Mouse (Mus musculus): Measurements from ENCODE around the gene Pdik1l.

Pdik1l gene

DNA sequence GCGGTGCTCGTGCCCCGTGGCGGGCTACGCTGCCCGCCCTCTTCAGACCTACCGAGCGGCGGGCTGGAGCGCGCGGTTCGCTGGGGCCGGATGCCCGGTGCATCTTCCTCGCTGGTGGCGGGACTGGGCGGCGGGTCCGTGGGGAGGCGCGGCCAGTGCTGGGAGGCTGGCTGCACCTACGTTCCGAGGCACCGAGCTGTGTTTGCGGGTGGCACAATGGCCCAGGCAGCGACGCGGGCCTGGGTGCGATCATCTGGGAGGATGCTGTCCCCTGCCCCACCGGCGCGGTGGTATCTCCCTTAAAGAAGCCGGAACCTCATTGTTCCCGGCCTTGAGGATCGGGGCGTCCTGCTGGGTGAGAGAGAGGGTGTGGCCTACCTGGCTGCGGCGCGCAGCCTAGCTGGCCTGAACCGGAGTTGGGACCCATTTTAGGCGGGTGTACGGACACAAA, at the start of gene Pdik1l:
Gene Pdik1l (minus strand): TSS at position 321 of the 451 bp plus-strand sequence.
- peak; percentile 83 for DNase-seq (ENCODE audit: low spot score)

DNA sequence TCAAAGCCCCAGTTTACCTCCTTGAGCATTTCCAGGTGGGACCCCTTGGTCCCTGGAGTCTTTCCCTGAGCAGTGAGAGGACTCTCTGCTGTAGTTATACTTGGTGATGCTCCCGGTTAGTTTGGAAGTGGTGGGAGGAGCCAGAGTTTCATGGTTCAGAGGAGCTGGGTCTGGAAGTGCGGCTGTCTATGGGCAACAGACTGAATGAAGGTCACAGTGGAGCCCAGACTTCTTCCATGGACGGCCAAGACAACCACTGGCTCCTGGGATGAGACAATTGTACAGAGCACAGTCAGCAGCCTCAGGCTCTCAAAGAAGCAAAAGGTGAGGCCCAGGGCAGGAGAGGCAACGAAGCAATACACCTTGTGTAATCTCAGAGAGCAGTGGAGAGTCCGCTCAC, 42.6 kb upstream of the Pdik1l start:
- DNase-seq (ENCODE audit: low spot score): no peak

DNA sequence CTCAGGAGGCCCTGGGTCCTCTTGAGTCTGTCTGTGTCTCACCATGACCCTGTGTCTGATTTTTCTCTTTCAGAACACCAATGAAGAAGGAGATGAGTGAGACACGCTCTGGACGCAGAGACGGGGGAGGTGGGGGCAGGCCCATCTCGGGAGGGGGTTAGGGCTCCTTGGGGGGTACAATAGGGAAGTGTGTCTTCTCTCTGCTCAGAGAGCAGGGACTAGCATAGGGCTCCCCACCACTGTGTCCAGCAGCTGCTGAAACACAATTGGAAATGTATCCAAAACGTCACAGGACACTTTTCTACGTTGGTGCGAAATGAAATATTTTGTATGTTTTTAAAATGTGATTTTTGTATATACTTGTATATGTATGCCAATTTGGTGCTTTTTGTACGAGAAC, 41.1 kb upstream of the Pdik1l start:
- no peak for DNase-seq (ENCODE audit: low spot score)

DNA sequence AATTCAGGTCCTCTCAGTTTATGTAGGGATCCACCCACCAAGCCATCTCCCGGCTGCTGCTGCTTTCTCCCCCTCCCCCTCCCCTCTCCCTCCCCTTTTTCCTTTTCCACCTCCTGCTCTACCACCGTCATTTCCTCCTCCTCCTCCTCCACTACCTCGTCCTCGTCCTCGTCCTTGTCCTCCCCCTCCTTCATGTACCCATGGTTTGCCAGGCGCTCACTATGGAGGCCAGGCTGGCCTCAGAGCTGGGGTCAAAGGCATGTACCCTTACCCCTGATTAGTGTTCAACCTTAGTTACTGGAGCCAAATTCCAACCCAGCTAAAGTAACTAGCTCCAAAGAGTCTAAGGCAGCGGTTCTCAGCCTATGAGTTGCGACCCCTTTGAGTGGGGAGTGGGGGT, 40.5 kb upstream of the Pdik1l start:
- no peak for DNase-seq (ENCODE audit: low spot score)

GRCm38 (mm10) chr4:134326859-134327530, 39.3 kb upstream of the Pdik1l start:
- DNase-seq (ENCODE audit: low spot score): no peak

DNA sequence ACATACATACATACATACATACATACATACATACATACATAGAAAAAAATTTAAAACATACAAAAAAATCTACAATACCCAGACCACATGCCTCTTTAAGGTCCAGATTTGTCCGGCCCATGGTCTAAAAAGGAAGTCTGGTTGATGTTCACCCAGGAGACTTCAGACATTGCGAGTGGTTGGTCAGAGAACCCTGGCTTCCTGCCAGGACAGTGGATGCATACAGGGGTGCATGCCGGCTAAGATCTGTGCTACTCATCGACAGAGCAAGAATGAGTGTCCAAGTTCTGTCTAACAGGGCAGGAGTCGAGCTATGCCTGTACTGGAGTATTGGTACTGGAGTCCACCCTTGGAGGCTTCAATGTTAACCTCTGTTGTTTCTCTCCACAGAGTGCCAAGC, 37.0 kb upstream of the Pdik1l start:
- no peak for DNase-seq (ENCODE audit: low spot score)

GRCm38 (mm10) chr4:134321524-134321923, 33.8 kb upstream of the Pdik1l start:
- DNase-seq (ENCODE audit: low spot score): no peak

DNA sequence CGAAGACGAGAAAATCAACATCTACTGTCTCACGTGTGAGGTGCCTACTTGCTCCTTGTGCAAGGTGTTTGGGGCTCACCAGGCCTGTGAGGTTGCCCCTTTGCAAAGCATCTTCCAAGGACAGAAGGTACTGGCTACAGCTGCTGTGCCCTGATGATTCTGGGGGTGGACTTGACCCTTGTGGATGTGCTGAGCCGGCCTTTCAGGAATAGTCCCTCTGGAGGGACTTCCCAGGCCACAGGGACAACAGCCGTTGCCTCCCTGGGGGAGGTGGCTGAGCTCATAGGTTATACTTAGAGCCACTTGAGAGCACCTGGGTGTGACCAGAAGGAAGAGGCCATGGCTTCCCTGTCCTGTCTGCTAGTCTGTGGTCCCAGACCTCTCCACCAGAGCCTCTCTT, 32.0 kb upstream of the Pdik1l start:
- DNase-seq (ENCODE audit: low spot score): no peak

DNA sequence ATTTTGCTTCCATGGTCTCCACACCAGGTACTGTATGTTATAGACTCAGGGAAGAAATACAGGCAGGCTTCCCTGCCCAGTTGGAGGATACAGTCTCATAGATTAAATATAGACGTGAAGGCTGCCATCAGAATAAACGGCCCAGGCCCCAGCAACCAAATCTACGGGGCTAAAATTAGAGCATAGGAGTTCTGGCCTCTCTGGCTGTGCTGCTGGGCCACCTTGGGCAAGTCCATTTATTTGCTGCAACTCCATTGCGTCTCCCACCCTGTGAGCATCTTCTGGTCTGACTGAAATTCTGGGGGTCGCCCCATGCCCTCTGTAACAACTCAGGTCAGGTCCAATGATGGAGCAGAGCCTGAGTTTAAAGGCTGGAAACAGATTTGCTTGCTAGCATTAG, 31.4 kb upstream of the Pdik1l start:
- DNase-seq (ENCODE audit: low spot score): no peak

DNA sequence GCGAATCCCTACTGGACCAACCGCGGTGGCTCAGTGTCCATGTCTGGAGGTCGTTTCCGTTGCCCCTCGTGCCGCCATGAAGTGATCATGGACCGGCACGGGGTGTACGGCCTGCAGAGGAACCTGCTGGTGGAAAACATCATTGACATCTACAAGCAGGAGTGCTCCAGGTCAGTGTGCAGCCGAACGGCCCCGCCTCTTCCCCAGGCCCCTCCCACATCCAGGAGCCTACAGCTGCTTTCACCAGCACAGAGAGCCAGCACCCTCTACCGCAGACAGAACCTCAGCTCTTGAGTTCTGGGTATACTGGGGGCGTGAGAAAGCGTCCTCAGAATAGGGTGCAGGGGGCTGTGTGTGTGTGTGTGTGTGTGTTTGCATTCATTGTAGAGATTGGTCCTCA, 28.7 kb upstream of the Pdik1l start:
- DNase-seq (ENCODE audit: low spot score): no peak

GRCm38 (mm10) chr4:134315470-134315869, 27.8 kb upstream of the Pdik1l start:
- DNase-seq (ENCODE audit: low spot score): no peak

GRCm38 (mm10) chr4:134314876-134315275, 27.2 kb upstream of the Pdik1l start, which contains the start of gene Trim63:
TSS of gene Trim63 (plus strand) at chr4:134315120.
- DNase-seq (ENCODE audit: low spot score): no peak

GRCm38 (mm10) chr4:134314081-134314655, 26.5 kb upstream of the Pdik1l start:
- no peak for DNase-seq (ENCODE audit: low spot score)

- no peak for DNase-seq (ENCODE audit: low spot score)
Observed at GRCm38 (mm10) chr4:134312901-134313300, 25.2 kb upstream of the Pdik1l start.

DNA sequence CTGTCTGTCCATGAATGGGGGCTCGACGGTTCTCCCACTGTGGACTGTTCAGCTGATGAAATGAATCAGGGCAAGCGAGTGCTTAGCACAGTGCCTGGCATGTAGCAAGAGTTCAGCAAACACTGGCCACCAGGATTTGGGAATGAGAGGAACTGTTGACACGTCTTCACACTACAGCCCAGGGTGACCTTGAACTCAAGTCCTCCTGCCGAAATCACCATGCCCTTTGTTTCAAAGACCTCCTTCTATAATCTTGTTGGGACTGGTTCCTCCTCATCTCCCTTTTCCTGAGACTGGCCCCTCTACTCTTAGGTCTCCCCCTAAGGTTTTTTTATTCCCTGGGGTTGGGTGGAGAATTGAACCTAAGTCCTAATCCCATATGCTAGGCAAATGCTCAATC, 24.6 kb upstream of the Pdik1l start:
- no peak for DNase-seq (ENCODE audit: low spot score)

DNA sequence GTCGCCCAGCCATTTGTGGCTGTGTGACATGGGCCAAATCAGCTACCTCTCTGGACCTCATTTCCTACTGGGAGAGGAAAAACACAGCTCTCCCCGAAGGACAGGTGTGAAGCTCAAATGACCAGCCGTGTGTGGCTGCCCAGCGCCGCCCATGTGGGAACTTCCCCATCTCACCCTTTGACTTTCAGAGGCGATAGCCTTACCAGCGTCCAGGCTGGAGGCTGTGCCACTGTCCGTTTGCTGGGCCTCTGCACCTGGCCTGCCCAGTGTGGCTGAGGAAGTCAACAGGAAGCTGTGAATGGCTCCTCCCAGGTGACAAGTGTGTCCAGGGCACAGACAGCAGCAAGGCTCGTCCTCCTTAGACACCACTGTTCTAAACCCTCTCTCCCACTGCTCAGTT, 24.1 kb upstream of the Pdik1l start:
- no peak for DNase-seq (ENCODE audit: low spot score)

DNA sequence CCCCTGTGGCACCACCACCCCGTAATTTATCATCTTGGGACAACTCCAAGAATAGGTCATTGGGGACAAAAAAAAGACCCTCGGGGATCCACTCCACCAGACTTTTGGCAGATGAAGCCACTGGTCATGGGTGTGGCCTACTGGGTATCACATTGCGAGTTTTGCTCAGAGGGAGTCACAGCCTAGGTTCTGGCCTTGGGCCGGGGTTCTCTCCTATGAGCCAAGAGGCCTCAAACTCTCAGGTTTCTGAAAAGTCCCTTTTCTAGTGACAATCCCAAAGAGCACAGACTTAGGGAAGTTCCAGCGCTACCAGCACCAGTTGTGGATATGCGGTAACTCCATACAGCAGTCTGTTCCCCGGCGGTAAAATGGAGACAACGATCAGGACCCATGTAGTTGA, 23.0 kb upstream of the Pdik1l start:
- DNase-seq (ENCODE audit: low spot score): no peak

DNA sequence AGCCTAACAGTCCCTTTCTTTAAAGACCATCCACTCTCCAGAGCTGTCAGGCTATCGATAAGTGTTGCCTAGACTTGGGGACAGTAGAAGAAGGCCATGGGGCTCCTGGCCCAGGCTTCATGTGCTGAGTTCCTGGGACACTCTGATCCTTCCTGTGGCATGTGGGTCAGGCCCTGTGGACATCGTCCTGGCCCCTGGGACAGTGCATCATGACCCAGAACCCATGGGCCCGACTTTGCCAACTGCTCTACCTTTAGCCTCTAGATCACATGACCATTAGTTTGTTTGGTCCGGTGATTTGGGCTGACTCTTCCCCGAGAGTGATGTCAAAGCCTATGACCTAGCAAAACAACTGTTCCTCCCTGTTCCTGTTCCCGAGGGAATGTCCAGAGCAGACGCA, 22.4 kb upstream of the Pdik1l start:
- DNase-seq (ENCODE audit: low spot score): no peak

DNA sequence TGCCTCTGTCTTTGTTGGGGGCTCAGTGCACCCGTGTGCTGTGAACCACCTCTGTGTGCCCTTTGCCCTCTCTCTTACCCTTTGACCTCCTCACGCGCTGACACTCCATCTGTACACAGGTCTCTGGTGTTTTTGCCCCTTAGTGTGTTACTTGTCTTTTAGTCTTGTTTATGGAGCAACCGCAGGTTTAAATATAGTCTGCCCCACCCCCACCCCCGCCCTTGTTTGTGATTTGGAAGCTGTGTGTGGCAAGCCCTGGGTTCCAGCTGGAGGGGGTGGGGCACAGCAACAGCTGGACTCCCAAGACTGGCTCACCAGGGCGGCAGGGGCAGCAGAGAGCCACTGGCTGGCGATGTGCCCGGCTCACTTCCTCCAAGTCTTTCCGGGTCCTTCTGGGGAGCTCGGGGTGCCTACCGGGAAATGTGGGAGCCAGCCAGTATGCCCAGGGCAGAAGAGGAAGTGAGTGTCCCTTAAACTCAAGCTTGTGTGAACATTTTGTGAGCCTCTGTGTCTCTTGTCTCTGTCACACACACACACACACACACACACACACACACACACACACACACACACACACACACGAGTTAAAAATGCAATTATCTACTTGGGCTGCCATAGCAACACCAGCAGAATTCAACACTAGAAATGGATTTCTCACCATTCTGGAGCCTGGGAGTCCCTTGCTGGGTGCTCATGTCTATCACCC, 19.8 kb upstream of the Pdik1l start:
- DNase-seq (ENCODE audit: low spot score): peak; percentile 45

DNA sequence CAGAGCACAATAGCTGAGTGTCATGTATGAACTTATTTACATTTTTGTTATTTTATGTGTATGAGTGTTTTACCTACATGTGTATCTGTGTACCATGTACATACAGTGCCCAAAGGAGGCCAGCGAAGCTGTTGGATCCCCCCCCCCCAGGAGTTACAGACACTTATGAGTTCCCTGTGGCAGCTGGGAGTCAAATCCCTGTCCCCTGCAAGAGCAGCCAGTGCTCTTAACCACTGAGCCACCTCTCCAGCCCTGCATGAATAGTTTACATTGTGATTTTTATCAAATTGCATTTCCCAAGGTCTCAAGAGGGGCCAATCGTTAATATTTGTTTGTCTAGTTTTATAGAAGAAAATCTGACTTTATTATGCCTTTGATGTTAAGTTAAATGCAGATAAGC, 19.3 kb upstream of the Pdik1l start:
- no peak for DNase-seq (ENCODE audit: low spot score)

GRCm38 (mm10) chr4:134302084-134302483, 14.4 kb upstream of the Pdik1l start:
- DNase-seq (ENCODE audit: low spot score): no peak

DNA sequence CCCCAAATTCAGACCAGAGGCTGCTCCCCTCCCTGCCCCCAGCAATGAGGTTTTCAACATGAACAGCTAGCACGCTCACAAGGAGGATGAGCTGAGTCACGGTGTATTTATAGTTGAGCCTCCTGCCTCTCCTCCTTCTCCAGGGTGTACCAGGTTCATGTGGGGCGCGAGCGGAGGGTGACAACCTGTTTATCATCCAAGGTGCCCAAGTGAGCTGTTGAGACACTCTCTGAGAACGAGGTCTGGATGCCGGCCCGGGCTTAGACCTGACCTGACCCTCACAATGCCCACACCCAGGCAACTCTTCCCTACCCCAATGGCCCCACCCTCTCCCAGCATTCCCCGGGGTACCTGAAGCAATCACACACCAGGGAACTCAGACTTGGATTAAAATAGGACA, 12.6 kb upstream of the Pdik1l start:
- DNase-seq (ENCODE audit: low spot score): no peak

DNA sequence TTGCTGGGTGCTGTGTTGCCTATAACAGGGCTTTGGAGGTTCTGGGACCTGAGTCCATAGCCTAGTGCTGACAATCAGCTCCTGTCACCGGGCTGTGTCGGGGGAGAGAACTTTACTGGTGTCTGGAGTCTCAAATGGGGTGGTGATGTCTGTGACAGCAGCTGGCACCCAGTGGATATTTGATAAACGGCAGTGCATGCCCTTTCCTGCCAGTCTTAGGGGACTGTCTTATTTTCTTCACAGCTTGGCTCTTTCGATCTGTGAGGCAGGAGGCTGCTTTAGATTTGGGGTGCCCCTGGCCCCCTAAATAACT, 11.8 kb upstream of the Pdik1l start:
- no peak for DNase-seq (ENCODE audit: low spot score)
